Mouse (Mus musculus) olfactory bulb, adult 2 months (tissue): ENCODE measurements around the gene Cant1.

Source experiments
- CTCF ChIP-seq: fragments of 200-500 bp; IDR thresholded peaks from 2 replicates; pipeline ENCODE4 v1.5.1; 2012; ENCODE audit warnings: low read depth, mild to moderate bottlenecking, low read length, moderate library complexity; ENCODE audit not compliant: insufficient read depth
- POLR2A ChIP-seq: fragments of 200-500 bp; IDR thresholded peaks from 2 replicates; pipeline ENCODE4 v1.6.1; 2012; ENCODE audit warnings: mild to moderate bottlenecking, low read depth, low read length, moderate library complexity; ENCODE audit not compliant: insufficient read depth

DNA sequence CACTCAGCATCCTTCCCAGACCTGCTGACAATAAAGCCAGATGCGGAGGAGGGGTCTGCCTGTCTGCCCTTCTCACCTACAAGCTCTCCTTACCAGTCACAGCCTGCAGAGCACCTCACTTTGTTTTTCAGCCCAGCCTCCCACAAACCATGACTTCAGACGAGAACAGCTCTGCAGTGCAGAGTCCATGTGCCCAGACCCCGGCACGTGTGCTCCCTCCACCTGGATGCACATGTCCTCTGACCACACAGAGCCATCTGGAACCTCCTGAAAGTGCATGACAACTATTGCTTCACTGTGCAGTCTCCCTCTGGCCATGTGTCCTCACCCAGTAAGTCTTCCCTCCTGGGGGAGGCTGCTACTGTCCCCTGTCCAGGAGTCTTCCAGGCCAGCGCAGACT lies 4.6 kb downstream of the Cant1 start:
- TF ChIP-seq POLR2A (no peak), CTCF (no peak)
